Comparison of ENCODE assay signal across 7 mouse cellular contexts in genomic region chr4:116876630-116876994, GRCm38 (mm10). TPM values are rescaled to one million over a fixed set of nuclear protein-coding genes. Genes with fewer than 3 reads are reported as not detected.
DNase-seq lines count a peak whose midpoint lies in the region; ATAC-seq and TF ChIP-seq lines count a peak whose summit lies in the region.

No protein-coding gene starts in this region.

- peak; percentile 46 for DNase-seq in ES-CJ7 (ENCODE audit: low read depth, low spot score)
- peak; percentile 60 for DNase-seq in embryonic facial prominence, embryonic 14.5 days (ENCODE audit: low spot score)
- DNase-seq in hindbrain, postnatal 0 days (ENCODE audit: low spot score) = peak; percentile 72
- peak; percentile 14 for DNase-seq in thymus, postnatal 0 days (ENCODE audit: low spot score)

- H3K36me3 ChIP-seq in embryonic facial prominence, embryonic 14.5 days (ENCODE audit: control insufficient read depth, insufficient read depth, low read length) = no peaks in the 10 kb centered on the region
- no peaks in the 10 kb centered on the region for H3K36me3 ChIP-seq in hindbrain, postnatal 0 days (ENCODE audit: insufficient read depth, low read length)
- H3K36me3 ChIP-seq in limb, embryonic 13.5 days = no peaks in the 10 kb centered on the region
- H3K36me3 ChIP-seq in midbrain, embryonic 13.5 days = no peaks in the 10 kb centered on the region

- H3K27me3 ChIP-seq in embryonic facial prominence, embryonic 14.5 days (replicated peaks; ENCODE audit: control insufficient read depth, insufficient read depth, low read length) = peaks cover 29% of the 10 kb centered on the region
- H3K27me3 ChIP-seq in hindbrain, postnatal 0 days (ENCODE audit: insufficient read depth, low read length) = no peaks in the 10 kb centered on the region
- peaks cover 38% of the 10 kb centered on the region for H3K27me3 ChIP-seq in limb, embryonic 13.5 days
- no peaks in the 10 kb centered on the region for H3K27me3 ChIP-seq in midbrain, embryonic 13.5 days

- ATAC-seq in CD4-positive, CD25-positive, alpha-beta regulatory T cell, adult 4 months = peak; percentile 22
- ATAC-seq in embryonic facial prominence, embryonic 14.5 days (ENCODE audit: low read depth) = peak; percentile 42
- ATAC-seq in hindbrain, postnatal 0 days = peak; percentile 77
- ATAC-seq in limb, embryonic 13.5 days (ENCODE audit: low FRiP score, low read depth) = peak; percentile 37; the same call in 1 of the 2 replicates
- peak; percentile 55 for ATAC-seq in midbrain, embryonic 13.5 days

- peak overlapping the region; percentile 60 for H3K4me3 ChIP-seq in embryonic facial prominence, embryonic 14.5 days (ENCODE audit: low read depth, low read length)
- H3K4me3 ChIP-seq in hindbrain, postnatal 0 days (ENCODE audit: low read length) = peak overlapping the region; percentile 65
- H3K4me3 ChIP-seq in limb, embryonic 13.5 days = peak overlapping the region; percentile 77
- peak overlapping the region; percentile 94 for H3K4me3 ChIP-seq in midbrain, embryonic 13.5 days (replicated peaks)

- no peaks in the 10 kb centered on the region for H3K9me3 ChIP-seq in embryonic facial prominence, embryonic 14.5 days (ENCODE audit: control insufficient read depth, low read length)
- H3K9me3 ChIP-seq in hindbrain, postnatal 0 days (ENCODE audit: low read length) = no peaks in the 10 kb centered on the region
- no peaks in the 10 kb centered on the region for H3K9me3 ChIP-seq in limb, embryonic 13.5 days
- no peaks in the 10 kb centered on the region for H3K9me3 ChIP-seq in midbrain, embryonic 13.5 days

- TF ChIP-seq CTCF in hindbrain, postnatal 0 days (IDR thresholded peaks at IDR 0.05; ENCODE audit: low read depth) = peak; percentile 51

- peak overlapping the region; percentile 89 for H3K4me2 ChIP-seq in embryonic facial prominence, embryonic 14.5 days (ENCODE audit: low read depth, low read length)
- H3K4me2 ChIP-seq in hindbrain, postnatal 0 days (ENCODE audit: low read depth, low read length) = peak overlapping the region; percentile 78
- H3K4me2 ChIP-seq in limb, embryonic 13.5 days (replicated peaks) = peak overlapping the region; percentile 95
- peak overlapping the region; percentile 64 for H3K4me2 ChIP-seq in midbrain, embryonic 13.5 days (replicated peaks)

- peaks cover 7% of the 10 kb centered on the region; the same call in 1 of the 2 replicates for H3K4me1 ChIP-seq in embryonic facial prominence, embryonic 14.5 days (ENCODE audit: control insufficient read depth, insufficient read depth, low read length)
- H3K4me1 ChIP-seq in hindbrain, postnatal 0 days (ENCODE audit: insufficient read depth, low read length) = no peaks in the 10 kb centered on the region
- H3K4me1 ChIP-seq in limb, embryonic 13.5 days = peaks cover 7% of the 10 kb centered on the region
- H3K4me1 ChIP-seq in midbrain, embryonic 13.5 days (replicated peaks) = peaks cover 8% of the 10 kb centered on the region

- H3K27ac ChIP-seq in embryonic facial prominence, embryonic 14.5 days (replicated peaks; ENCODE audit: low read depth, low read length) = no peak overlapping the region; the same call in 1 of the 2 replicates
- H3K27ac ChIP-seq in hindbrain, postnatal 0 days = peak overlapping the region; percentile 88
- H3K27ac ChIP-seq in limb, embryonic 13.5 days = no peak overlapping the region
- peak overlapping the region; percentile 100 for H3K27ac ChIP-seq in midbrain, embryonic 13.5 days

- peak overlapping the region; percentile 61 for H3K9ac ChIP-seq in embryonic facial prominence, embryonic 14.5 days (ENCODE audit: low read depth, low read length)
- peak overlapping the region; percentile 74 for H3K9ac ChIP-seq in hindbrain, postnatal 0 days (replicated peaks; ENCODE audit: low read length)
- peak overlapping the region; percentile 75 for H3K9ac ChIP-seq in limb, embryonic 13.5 days
- H3K9ac ChIP-seq in midbrain, embryonic 13.5 days (replicated peaks) = peak overlapping the region; percentile 98

- WGBS in embryonic facial prominence, embryonic 14.5 days = 1% methylated on average over 14 of the region's 15 CpGs
- WGBS in hindbrain, postnatal 0 days = under 1% methylated on average over 15 of the region's 15 CpGs
- WGBS in limb, embryonic 13.5 days = 1% methylated on average over 15 of the region's 15 CpGs
- WGBS in midbrain, embryonic 13.5 days = under 1% methylated on average over 15 of the region's 15 CpGs

RNA-seq across cellular contexts. Expression of gene Zswim5, which starts 0.6 kb away (rescaled TPM):
- not detected for polyA plus RNA-seq in CD4-positive, CD25-positive, alpha-beta regulatory T cell, adult 4 months (2017; shearing (Covaris generic))
- 0.51 and 0.54 TPM in 2 replicates for polyA plus RNA-seq in embryonic facial prominence, embryonic 14.5 days (2014; fragmentation: Nextera tagmentation; extraction: Ambion mirVana)
- total RNA-seq in hindbrain, postnatal 0 days (2014; rRNA removed) = 21.3 and 25.8 TPM in 2 replicates
- polyA plus RNA-seq in hindbrain, postnatal 0 days (2015; fragmentation: Nextera tagmentation; extraction: Ambion mirVana) = 2.3 and 2.4 TPM in 2 replicates
- polyA plus RNA-seq in limb, embryonic 13.5 days (2015; fragmentation: Nextera tagmentation; extraction: Ambion mirVana) = 0.57 and 0.62 TPM in 2 replicates
- polyA plus RNA-seq in midbrain, embryonic 13.5 days (2015; fragmentation: Nextera tagmentation; extraction: Ambion mirVana) = 9.5 and 9.9 TPM in 2 replicates
- polyA plus RNA-seq in thymus, postnatal 0 days (2015; fragmentation: Nextera tagmentation; extraction: Ambion mirVana) = 0.04 and 0.09 TPM in 2 replicates

RNA-seq across cellular contexts. Expression of gene Hpdl, which starts 55.1 kb away (rescaled TPM):
- polyA plus RNA-seq in CD4-positive, CD25-positive, alpha-beta regulatory T cell, adult 4 months (2017; shearing (Covaris generic)) = under 1 TPM in 1 of 2 experiments, not detected in 1; 0.52 TPM
- 1.1 and 1.2 TPM in 2 replicates for polyA plus RNA-seq in embryonic facial prominence, embryonic 14.5 days (2014; fragmentation: Nextera tagmentation; extraction: Ambion mirVana)
- total RNA-seq in hindbrain, postnatal 0 days (2014; rRNA removed) = 4.1 and 4.9 TPM in 2 replicates
- polyA plus RNA-seq in hindbrain, postnatal 0 days (2015; fragmentation: Nextera tagmentation; extraction: Ambion mirVana) = 1.6 and 2.0 TPM in 2 replicates
- 1.0 TPM in 2 replicates for polyA plus RNA-seq in limb, embryonic 13.5 days (2015; fragmentation: Nextera tagmentation; extraction: Ambion mirVana)
- polyA plus RNA-seq in midbrain, embryonic 13.5 days (2015; fragmentation: Nextera tagmentation; extraction: Ambion mirVana) = 0.62 and 1.0 TPM in 2 replicates
- polyA plus RNA-seq in thymus, postnatal 0 days (2015; fragmentation: Nextera tagmentation; extraction: Ambion mirVana) = 0.22 and 0.49 TPM in 2 replicates

Comparison
In these comparisons a context has a peak if more than half of its experiments do, and no peak if none do; other contexts are left out.
1. ATAC-seq: peak in every context shown above with its lines; median percentile 77 in hindbrain, postnatal 0 days; 55 in midbrain, embryonic 13.5 days; 42 in embryonic facial prominence, embryonic 14.5 days; 37 in limb, embryonic 13.5 days; 22 in CD4-positive, CD25-positive, alpha-beta regulatory T cell, adult 4 months.
2. DNase-seq: peak in every context shown above with its lines; median percentile 72 in hindbrain, postnatal 0 days; 60 in embryonic facial prominence, embryonic 14.5 days; 46 in ES-CJ7; 14 in thymus, postnatal 0 days.
3. H3K27ac ChIP-seq: peak in hindbrain, postnatal 0 days (single experiment) and midbrain, embryonic 13.5 days (single experiment); none in embryonic facial prominence, embryonic 14.5 days (single experiment) and limb, embryonic 13.5 days (single experiment).
4. Peak in every context shown above with its lines, with median percentiles within 50 percentile points of each other: H3K4me2 ChIP-seq, H3K4me3 ChIP-seq and H3K9ac ChIP-seq.